Mouse (Mus musculus) brain, embryonic 14.5 days (tissue): Measurements from ENCODE around the gene Olfr47. TPM values are rescaled to one million over a fixed set of nuclear protein-coding genes. Genes with fewer than 3 reads are reported as not detected.
"Not testable (repeated sequence)": the region's sequence is repeated elsewhere in the genome, so short reads cannot be mapped to it uniquely, and the experiment has no call there.

Experiments
- DNase-seq: peaks from one replicate; pipeline ENCODE4 v3.0.0-alpha.2; 2011; ENCODE audit warnings: low read depth
- CTCF ChIP-seq: fragments of 200-500 bp; IDR thresholded peaks from 2 replicates; pipeline ENCODE4 v1.5.1; 2012; ENCODE audit warnings: inconsistent platforms, mild to moderate bottlenecking, moderate library complexity, borderline replicate concordance; ENCODE audit not compliant: insufficient read depth, insufficient read length; ENCODE audit errors: extremely low read depth
- POLR2A ChIP-seq: fragments of 200-500 bp; IDR thresholded peaks from 2 replicates; pipeline ENCODE4 v1.6.1; 2012; ENCODE audit warnings: mild to moderate bottlenecking, inconsistent platforms, borderline replicate concordance; ENCODE audit not compliant: poor library complexity, insufficient read depth, insufficient read length, severe bottlenecking; ENCODE audit errors: extremely low read depth
- polyA plus RNA-seq: library from polyadenylated mRNA; depleted of rRNA; stranded (reverse); fragments of >200 nt; gene quantifications from 2 replicates; pipeline ENCODE4 v1.2.3, GENCODE M21; 2012; rRNA removed

The Olfr47 gene
- not detected in 2 replicates for polyA plus RNA-seq

DNA sequence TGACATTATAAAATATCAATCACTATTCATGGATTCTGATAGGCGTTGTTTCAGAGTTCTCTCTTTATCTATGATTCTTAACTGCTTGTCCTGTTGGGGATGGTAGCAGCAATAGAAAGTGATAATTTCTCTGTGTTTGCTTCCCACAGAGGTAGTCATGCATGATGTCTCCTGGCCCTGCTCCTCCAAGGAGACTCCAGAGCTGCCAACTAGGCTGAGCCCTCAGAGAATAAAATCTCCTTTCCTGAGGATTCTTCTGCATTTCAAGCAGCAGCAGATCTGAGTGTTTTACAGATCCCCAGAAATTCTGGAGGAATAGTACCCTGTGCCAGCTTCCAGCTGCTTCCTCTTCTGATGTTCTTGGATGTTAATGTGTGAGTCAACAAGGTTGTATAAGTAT lies at the start of gene Olfr47:
Gene Olfr47, plus strand, starts transcription at position 275 of the 400 bp plus-strand sequence.
- not testable (repeated sequence) for DNase-seq

DNA sequence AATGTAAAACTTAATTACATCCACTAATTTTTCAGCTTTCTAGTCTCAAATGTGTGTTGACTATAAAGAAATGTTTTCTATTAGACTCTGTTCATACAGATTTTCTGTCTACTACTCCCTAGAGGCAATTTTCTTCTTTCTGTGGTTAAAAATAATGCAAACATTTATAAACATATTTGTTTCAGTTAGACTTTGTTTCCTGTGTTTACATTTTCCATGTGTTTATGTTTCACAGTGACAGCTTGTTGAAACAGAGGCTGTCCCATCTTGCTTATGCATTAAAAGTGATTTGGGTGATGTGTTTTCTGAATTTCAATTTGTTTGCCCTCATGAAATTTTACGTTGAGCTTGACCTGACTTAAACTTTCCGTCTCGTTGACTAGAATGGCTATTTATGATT lies 40.3 kb upstream of the Olfr47 start:
- no peak for DNase-seq
- TF ChIP-seq CTCF (no peak), POLR2A (no peak)

GRCm38 (mm10) chr6:43196781-43197180 lies 34.5 kb upstream of the Olfr47 start, which contains the start of gene Olfr435:
Gene Olfr435 (plus strand): TSS chr6:43197146.
- no peak for DNase-seq
- TF ChIP-seq POLR2A: no peak
- no peak for TF ChIP-seq CTCF

DNA sequence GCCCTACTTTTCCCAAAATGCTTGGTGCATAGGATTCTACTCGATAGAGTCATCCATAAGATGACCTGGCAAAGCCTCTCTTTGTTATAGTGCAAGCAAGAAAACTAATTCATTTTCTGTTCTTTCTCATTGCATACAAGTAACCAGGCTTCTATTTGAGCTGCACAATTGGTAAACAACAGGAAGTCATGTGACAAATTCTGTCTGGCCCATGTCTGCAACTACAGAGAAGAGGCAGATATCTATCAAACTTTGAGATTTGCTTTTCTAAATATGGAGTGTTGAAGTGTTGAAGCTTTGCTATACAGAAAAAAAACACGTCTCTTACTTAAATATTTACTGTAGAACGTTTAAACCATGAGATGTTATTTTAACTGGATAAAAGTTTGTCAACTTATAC lies 33.2 kb upstream of the Olfr47 start:
- TF ChIP-seq CTCF (no peak), POLR2A (no peak)

DNA sequence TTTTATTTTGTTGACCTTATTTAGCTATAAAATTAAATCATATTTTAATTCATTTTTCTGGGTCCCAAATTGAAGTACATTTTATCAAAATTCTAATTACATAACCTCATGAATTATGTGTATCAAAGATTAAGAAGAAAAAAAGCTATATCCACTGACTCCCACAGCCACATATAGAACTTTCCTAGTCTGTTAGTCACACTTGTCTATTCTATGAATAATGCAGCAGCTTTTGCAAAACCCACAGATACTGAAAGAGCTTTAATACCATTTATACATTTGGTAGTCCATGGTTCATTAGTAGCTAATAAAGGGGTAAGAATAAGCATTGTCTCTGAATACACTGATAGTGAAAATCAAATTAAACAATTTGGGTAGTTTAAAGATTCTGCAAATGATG lies 28.5 kb upstream of the Olfr47 start:
- TF ChIP-seq CTCF (no peak), POLR2A (no peak)
- DNase-seq: no peak

More for the DNA sequence above, 33.2 kb upstream of the Olfr47 start:
- DNase-seq: no peak

DNA sequence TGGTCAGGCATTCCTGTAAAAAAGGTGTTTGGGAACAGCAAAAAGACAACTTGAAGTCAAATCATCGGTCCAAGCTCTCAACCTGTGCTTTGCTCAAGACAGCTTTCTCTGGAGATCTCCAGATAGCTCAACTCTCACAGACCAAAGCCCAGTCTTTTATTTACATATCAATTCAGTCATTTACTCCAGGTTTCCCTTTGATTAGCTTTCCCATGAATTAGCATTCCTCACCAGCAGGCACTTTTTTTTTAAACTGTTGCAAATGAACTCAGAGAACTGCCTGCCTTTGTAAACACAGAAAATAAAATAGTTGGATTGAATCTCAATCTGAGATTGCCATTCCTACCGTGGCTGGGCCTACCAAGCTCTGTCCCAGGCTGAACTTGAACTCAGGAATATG lies 26.0 kb upstream of the Olfr47 start:
- DNase-seq: peak; percentile 29

GRCm38 (mm10) chr6:43212873-43213272 lies 18.5 kb upstream of the Olfr47 start, which contains the start of gene Olfr434:
Gene Olfr434 (plus strand): TSS chr6:43213021.
- not testable (repeated sequence) for DNase-seq

More for the DNA sequence above, 26.0 kb upstream of the Olfr47 start:
- TF ChIP-seq POLR2A (no peak), CTCF (no peak)

DNA sequence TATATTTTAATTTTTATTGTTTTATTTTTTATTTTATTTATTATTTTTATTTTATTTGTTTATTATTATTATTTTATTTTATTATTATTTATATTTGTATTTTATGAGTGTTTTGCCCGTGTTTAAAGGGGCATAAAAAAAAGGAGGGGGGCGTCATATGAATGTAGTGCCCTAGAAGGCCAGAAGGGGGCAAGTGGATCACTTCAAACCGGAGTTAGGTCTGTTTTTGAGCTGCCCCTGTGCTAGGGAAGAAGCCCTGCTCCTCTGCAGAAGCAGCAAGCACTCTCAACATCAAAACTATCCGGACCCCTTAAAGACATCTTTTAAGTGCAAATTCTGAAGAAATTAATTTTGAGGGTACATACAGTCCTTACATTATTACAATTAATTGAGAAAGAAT lies 10.7 kb downstream of the Olfr47 start:
- peak; percentile 28 for DNase-seq
- peak; percentile 56; the same call in 1 of the 2 replicates for TF ChIP-seq CTCF
- TF ChIP-seq POLR2A: no peak

GRCm38 (mm10) chr6:43247396-43247795 lies 16.1 kb downstream of the Olfr47 start:
- no peak for TF ChIP-seq POLR2A
- no peak for TF ChIP-seq CTCF
- DNase-seq: no peak

DNA sequence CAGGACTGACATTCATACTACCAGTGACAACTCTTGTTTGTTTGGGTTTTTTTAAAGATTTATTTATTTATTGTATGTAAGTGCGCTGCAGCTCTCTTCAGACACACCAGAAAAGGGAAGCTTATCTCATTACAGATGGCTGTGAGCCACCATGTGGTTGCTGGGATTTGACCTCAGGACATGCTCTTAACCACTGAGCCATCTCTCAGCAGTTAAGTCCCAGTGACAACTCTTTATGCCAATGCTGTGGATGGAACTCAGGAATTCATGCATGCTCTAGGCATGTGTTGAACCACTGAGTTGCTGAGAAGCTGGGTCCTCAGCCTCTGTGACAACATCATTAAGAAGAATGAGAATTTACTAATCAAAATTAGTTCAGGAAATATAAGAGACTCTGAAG lies 21.7 kb downstream of the Olfr47 start:
- no peak for TF ChIP-seq POLR2A
- no peak for TF ChIP-seq CTCF
- no peak for DNase-seq

- peak; percentile 40 for DNase-seq
Observed at GRCm38 (mm10) chr6:43254193-43254926, 23.0 kb downstream of the Olfr47 start.

DNA sequence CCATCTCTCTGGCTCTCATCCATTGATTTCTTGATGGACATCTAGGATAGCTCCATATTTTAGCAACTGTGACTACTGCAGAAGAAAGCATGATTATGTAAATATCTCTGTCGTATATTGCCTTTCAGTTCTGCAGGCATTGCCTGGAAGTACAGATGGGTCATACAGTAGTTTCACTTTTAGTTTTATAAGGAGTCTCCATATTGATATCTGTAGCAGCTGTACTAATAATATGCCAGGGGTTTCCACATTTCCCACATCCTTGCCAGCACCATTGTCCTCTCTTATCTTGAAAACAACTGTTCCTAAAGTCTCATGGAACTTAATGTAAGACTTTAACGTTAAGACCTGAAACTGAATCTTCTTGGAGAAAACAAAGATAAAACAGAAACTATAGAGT lies 29.4 kb downstream of the Olfr47 start:
- no peak for DNase-seq
- TF ChIP-seq CTCF (no peak), POLR2A (no peak)

More at GRCm38 (mm10) chr6:43254193-43254926, 23.0 kb downstream of the Olfr47 start:
- TF ChIP-seq CTCF (peak; percentile 24; the same call in 1 of the 2 replicates), POLR2A (no peak)
